Mouse (Mus musculus) midbrain, embryonic 14.5 days (tissue): ENCODE results near the gene Shcbp1l. TPM values are rescaled to one million over a fixed set of nuclear protein-coding genes. Genes with fewer than 3 reads are reported as not detected.
"Not testable (repeated sequence)": the region's sequence is repeated elsewhere in the genome, so short reads cannot be mapped to it uniquely, and the experiment has no call there.

Experiments used
- ATAC-seq: fragments of 200-750 bp; cut with Nextera tagmentation; 2 replicates; pipeline ENCODE4 v1.8.0; 2017; ENCODE audit warnings: moderate number of reproducible peaks, moderate library complexity; ENCODE audit not compliant: low FRiP score, low TSS enrichment
- DNase-seq: peaks from one replicate; pipeline ENCODE4 v3.0.0-alpha.2; 2015
- H3K27ac ChIP-seq: fragments of 300-500 bp; sonication (generic); replicated peaks from 2 replicates; pipeline ENCODE4 v1.5.1; 2014; ENCODE audit warnings: mild to moderate bottlenecking, low read depth, low read length, moderate library complexity
- H3K27me3 ChIP-seq: fragments of 300-500 bp; sonication (generic); 2 replicates; pipeline ENCODE4 v1.6.1; 2014; ENCODE audit warnings: low read length, control low read depth, mixed read lengths; ENCODE audit not compliant: control insufficient read depth, insufficient read depth
- H3K36me3 ChIP-seq: fragments of 300-500 bp; sonication (generic); 2 replicates; pipeline ENCODE4 v1.6.1; 2014; ENCODE audit warnings: low read length, control low read depth; ENCODE audit not compliant: control insufficient read depth, insufficient read depth
- H3K4me1 ChIP-seq: fragments of 300-500 bp; sonication (generic); 2 replicates; pipeline ENCODE4 v1.6.1; 2014; ENCODE audit warnings: mild to moderate bottlenecking, antibody characterized with exemption, low read length, control low read depth; ENCODE audit not compliant: control insufficient read depth, insufficient read depth
- H3K4me2 ChIP-seq: fragments of 300-500 bp; sonication (generic); 2 replicates; pipeline ENCODE4 v1.6.1; 2014; ENCODE audit warnings: mild to moderate bottlenecking, low read length, moderate library complexity
- H3K4me3 ChIP-seq: fragments of 300-500 bp; sonication (generic); replicated peaks from 2 replicates; pipeline ENCODE4 v1.5.1; 2014; ENCODE audit warnings: low read depth, low read length
- H3K9ac ChIP-seq: fragments of 300-500 bp; sonication (generic); replicated peaks from 2 replicates; pipeline ENCODE4 v1.6.1; 2014; ENCODE audit warnings: mild to moderate bottlenecking, low read length, moderate library complexity
- H3K9me3 ChIP-seq: fragments of 300-500 bp; sonication (generic); 2 replicates; pipeline ENCODE4 v1.6.1; 2016; ENCODE audit warnings: low read length, control low read depth, mixed read lengths; ENCODE audit not compliant: control insufficient read depth
- WGBS: fragments of 180-500 bp; shearing (Covaris S2); extraction: QIAGEN DNeasy Blood & Tissue Kit; methylation state at CpG from one replicate; pipeline ENCODE4 v1.1.7; 2014; 5-methylcytosine and 5-hydroxymethylcytosine counted together
- polyA plus RNA-seq: library from polyadenylated mRNA; unstranded; fragments of >200 nt; fragmentation: Nextera tagmentation; extraction: Ambion mirVana; gene quantifications from 2 replicates; pipeline ENCODE4 v1.2.1, GENCODE M21; 2014

Shcbp1l gene
- polyA plus RNA-seq = 0.26 and 0.47 TPM in 2 replicates

DNA sequence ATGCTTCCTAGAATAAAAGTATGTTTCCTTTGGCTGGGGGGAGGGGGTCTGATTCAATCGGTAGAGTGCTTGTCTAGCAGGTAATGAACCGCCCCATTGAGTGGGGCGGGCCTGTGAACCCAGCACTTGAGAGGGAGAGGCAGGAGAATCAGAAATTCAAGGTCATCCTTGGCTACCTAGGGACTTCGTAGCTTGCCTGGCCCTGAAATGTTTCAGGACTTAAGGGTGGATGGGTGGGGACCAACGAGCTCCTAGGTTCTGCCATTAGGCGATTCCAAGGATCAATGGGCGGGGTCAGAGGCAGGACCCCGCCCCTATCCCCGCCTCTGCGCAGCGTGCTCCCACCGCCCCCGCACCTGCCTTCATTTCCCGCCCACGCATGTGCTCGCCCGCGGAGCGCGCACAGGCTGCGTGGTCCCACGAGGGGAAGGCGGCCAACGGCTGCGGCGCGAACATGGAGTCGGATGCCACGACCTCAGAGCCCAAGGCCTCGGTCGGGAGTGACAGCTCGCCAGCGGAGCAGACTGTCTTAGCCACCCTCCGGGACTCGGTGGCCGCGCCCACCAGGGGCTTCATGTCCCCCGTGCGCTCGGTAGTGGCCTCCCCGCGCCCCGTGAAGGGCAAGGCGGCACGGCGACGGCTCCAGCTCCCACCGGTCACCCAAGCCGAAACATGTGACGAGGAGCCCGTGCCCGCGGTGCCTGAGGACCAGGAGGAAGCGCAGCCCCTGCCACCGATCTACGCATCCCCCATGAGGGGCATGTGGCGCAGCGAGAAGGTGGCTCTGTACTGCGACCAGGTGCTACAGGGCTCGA lies at the start of gene Shcbp1l:
TSS of gene Shcbp1l (plus strand) at position 393 of the 815 bp plus-strand sequence.
- WGBS = 2% methylated on average over 59 of the region's 60 CpGs
- peak within 1 kb of the TSS; percentile 55 for H3K4me3 ChIP-seq
- peak within 1 kb of the TSS; percentile 44; the same call in 1 of the 2 replicates for H3K9ac ChIP-seq
- H3K9me3 ChIP-seq = no peaks in the 10 kb centered on the region
- peak; percentile 88 for DNase-seq
- no peak within 1 kb of the TSS for H3K27ac ChIP-seq
- peaks cover 2% of the 10 kb centered on the region; the same call in 1 of the 2 replicates for H3K27me3 ChIP-seq
- no peaks in the 10 kb centered on the region for H3K36me3 ChIP-seq
- H3K4me1 ChIP-seq = 0 out of 2 replicates have a peak, but pooled peaks cover 3% of the 10 kb centered on the region
- ATAC-seq = peak; percentile 91
- peak within 1 kb of the TSS; percentile 90 for H3K4me2 ChIP-seq

- Histone ChIP-seq H3K27ac (no peak overlapping the region), H3K9ac (no peak overlapping the region), H3K36me3 (no peaks in the 10 kb centered on the region), H3K4me2 (no peak overlapping the region), H3K9me3 (no peaks in the 10 kb centered on the region), H3K27me3 (no peaks in the 10 kb centered on the region), H3K4me1 (no peaks in the 10 kb centered on the region), H3K4me3 (no peak overlapping the region)
- ATAC-seq (no peak), DNase-seq (no peak)
- WGBS = 18% methylated on average over 6 of the region's 6 CpGs
These were observed 48.5 kb upstream of the Shcbp1l start for GRCm38 (mm10) chr1:153376446-153376845.

GRCm38 (mm10) chr1:153378587-153378986 lies 46.4 kb upstream of the Shcbp1l start:
- 59% methylated on average over 6 of the region's 6 CpGs for WGBS
- no peak for ATAC-seq

DNA sequence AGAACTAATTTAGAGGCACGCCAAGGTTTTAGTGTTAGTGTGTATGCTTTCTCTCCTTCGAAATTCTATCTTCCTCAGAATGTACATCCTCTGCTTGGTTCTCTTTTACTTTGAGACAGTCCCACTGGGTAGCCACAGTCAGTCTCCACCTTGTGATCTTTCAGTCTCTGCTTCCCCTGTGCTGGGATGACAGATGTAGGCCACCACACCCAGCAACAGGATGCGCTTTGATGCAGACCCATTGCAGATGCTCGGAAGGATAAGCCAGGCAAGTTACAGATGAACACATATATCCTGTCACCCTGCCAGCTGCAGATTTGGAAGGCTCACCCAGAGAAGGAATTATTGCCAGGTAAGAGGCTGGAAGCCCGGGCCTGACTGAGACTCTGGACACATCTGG lies 45.1 kb upstream of the Shcbp1l start:
- Histone ChIP-seq H3K4me1 (no peaks in the 10 kb centered on the region), H3K4me2 (no peak overlapping the region), H3K4me3 (no peak overlapping the region), H3K9ac (no peak overlapping the region), H3K36me3 (no peaks in the 10 kb centered on the region), H3K9me3 (no peaks in the 10 kb centered on the region), H3K27me3 (no peaks in the 10 kb centered on the region), H3K27ac (no peak overlapping the region)
- ATAC-seq = no peak
- no peak for DNase-seq
- WGBS = 90% methylated on average over 5 of the region's 5 CpGs

More at GRCm38 (mm10) chr1:153378587-153378986, 46.4 kb upstream of the Shcbp1l start:
- DNase-seq = no peak
- no peaks in the 10 kb centered on the region for H3K4me1 ChIP-seq
- H3K9ac ChIP-seq = no peak overlapping the region
- no peaks in the 10 kb centered on the region for H3K36me3 ChIP-seq
- H3K4me2 ChIP-seq = no peak overlapping the region
- no peak overlapping the region for H3K27ac ChIP-seq
- no peaks in the 10 kb centered on the region for H3K9me3 ChIP-seq
- no peak overlapping the region for H3K4me3 ChIP-seq
- H3K27me3 ChIP-seq = no peaks in the 10 kb centered on the region

- Histone ChIP-seq H3K4me3 (no peak overlapping the region), H3K27ac (no peak overlapping the region), H3K4me1 (no peaks in the 10 kb centered on the region), H3K9ac (no peak overlapping the region), H3K9me3 (no peaks in the 10 kb centered on the region), H3K36me3 (no peaks in the 10 kb centered on the region), H3K27me3 (no peaks in the 10 kb centered on the region), H3K4me2 (no peak overlapping the region)
- no peak for ATAC-seq
- 93% methylated on average over 9 of the region's 9 CpGs for WGBS
- DNase-seq = no peak
These were observed 44.1 kb upstream of the Shcbp1l start for GRCm38 (mm10) chr1:153380746-153381282.

- ATAC-seq = no peak
- no peak overlapping the region for H3K9ac ChIP-seq
- no peak overlapping the region for H3K4me2 ChIP-seq
- no peaks in the 10 kb centered on the region for H3K4me1 ChIP-seq
- H3K36me3 ChIP-seq = no peaks in the 10 kb centered on the region
- H3K4me3 ChIP-seq = no peak overlapping the region
- H3K27me3 ChIP-seq = no peaks in the 10 kb centered on the region
- WGBS = 82% methylated on average over 6 of the region's 6 CpGs
- DNase-seq = no peak
- no peak overlapping the region for H3K27ac ChIP-seq
- no peaks in the 10 kb centered on the region for H3K9me3 ChIP-seq
These were observed 39.9 kb upstream of the Shcbp1l start for GRCm38 (mm10) chr1:153385081-153385480.

DNA sequence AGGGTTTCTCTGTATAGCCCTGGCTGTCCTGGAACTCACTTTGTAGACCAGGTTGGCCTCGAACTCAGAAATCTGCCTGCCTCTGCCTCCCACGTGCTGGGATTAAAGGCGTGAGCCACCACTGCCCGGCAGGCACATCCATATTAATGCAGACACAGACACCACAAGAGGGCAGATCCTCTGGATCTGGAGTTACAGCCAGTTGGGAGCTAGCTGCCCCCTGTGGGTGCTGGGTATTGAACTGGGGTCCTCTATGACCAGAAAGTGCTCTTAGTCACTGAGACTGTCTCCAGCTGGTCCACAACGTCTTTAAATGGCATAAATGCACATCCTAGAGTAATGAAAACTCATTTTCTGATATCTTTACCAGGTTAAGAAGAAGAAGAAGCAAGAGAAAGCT lies 39.3 kb upstream of the Shcbp1l start:
- ATAC-seq, H3K4me1 ChIP-seq, H3K4me2 ChIP-seq, H3K36me3 ChIP-seq, H3K4me3 ChIP-seq, H3K9ac ChIP-seq, H3K27me3 ChIP-seq, DNase-seq, H3K27ac ChIP-seq, H3K9me3 ChIP-seq: not testable (repeated sequence)
- 84% methylated on average over 5 of the region's 5 CpGs for WGBS

DNA sequence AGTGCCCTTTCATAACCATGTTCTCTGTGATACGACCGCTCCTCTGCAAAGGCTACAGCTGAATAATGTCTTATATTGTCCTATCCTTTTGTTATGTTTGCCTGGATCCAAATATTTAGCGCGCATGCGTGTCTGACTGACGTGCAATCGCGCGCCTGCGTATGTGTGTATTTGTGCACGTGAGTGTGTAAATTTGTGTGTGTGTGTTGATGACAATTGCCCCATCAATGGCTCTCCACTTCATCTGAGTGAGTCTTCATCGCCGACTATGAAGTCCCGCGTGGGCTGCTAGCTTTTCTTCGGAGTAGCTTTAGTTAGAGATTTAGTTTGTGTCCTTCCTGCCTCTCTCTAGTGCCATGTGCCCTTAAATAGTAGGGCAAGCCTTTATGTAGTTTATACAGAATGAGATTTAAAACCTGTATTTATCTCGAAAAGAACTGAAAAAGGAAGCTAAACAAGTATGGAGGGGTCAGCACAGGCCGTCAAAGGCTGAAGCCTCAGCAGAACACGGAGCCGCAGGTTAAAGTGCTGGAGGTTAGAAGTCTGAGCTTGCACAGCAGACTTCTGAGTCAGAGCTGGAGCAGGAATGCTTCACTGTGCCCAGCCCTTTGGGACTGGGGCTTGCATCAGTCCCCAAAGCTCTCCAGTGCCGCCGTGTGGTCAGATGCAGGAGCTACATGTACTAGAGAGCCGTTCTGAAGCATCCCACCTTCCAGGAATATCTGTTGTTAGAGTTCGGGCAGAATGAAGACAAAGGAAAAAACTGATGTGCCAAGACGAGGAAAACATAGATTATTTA lies 38.5 kb upstream of the Shcbp1l start:
- Histone ChIP-seq H3K9me3 (no peaks in the 10 kb centered on the region), H3K27me3 (no peaks in the 10 kb centered on the region), H3K4me1 (no peaks in the 10 kb centered on the region), H3K27ac (no peak overlapping the region), H3K36me3 (no peaks in the 10 kb centered on the region), H3K9ac (no peak overlapping the region), H3K4me3 (no peak overlapping the region), H3K4me2 (no peak overlapping the region)
- ATAC-seq (peak; percentile 64; the same call in 1 of the 2 replicates), DNase-seq (peak; percentile 93)
- 54% methylated on average over 25 of the region's 25 CpGs for WGBS
